In genomic region chr2:30914836-30915235, GRCm38 (mm10) we compare ENCODE assay signal across 20 mouse cellular contexts. TPM values are rescaled to one million over a fixed set of nuclear protein-coding genes. Genes with fewer than 3 reads are reported as not detected.
DNase-seq lines count a peak whose midpoint lies in the region; ATAC-seq and TF ChIP-seq lines count a peak whose summit lies in the region.
"Had no signal": no experiment of that assay in that cellular context is flagged by ENCODE, and none has a peak within 500 bp of the region (broad histone marks: within the 10 kb centered on the region; RNA-seq: fewer than 3 reads in every experiment).

No protein-coding gene starts in this region.

- H3K9ac ChIP-seq in hindbrain, embryonic 12.5 days, result no peak overlapping the region
- no peak overlapping the region for H3K9ac ChIP-seq in hindbrain, embryonic 11.5 days (ENCODE audit: low read depth, low read length)
- H3K9ac ChIP-seq in embryonic facial prominence, embryonic 11.5 days (replicated peaks; ENCODE audit: low read length), result no peak overlapping the region
- H3K9ac ChIP-seq: heart, embryonic 13.5 days had no signal

- no peak overlapping the region for H3K4me2 ChIP-seq in hindbrain, embryonic 12.5 days (replicated peaks)
- H3K4me2 ChIP-seq in hindbrain, embryonic 11.5 days (replicated peaks; ENCODE audit: low read depth, low read length), result no peak overlapping the region
- H3K4me2 ChIP-seq in embryonic facial prominence, embryonic 11.5 days (ENCODE audit: low read depth, low read length), result no peak overlapping the region
- H3K4me2 ChIP-seq: heart, embryonic 13.5 days had no signal

- no peak for ATAC-seq in hindbrain, embryonic 12.5 days (ENCODE audit: low FRiP score)
- no peak for ATAC-seq in hindbrain, embryonic 11.5 days (ENCODE audit: low FRiP score)
- 0 out of 2 replicates have a peak, but pooled peaks have one; percentile 49 for ATAC-seq in embryonic facial prominence, embryonic 11.5 days (replicated peaks; ENCODE audit: insufficient number of reproducible peaks, low FRiP score, low TSS enrichment, low read depth)
- ATAC-seq: activated CD4-positive, CD25-positive, alpha-beta regulatory T cell, adult 4 months; forebrain, embryonic 14.5 days; intestine, embryonic 16.5 days; Patski had no signal

- no peak for TF ChIP-seq POLR2A in brain, embryonic 14.5 days (IDR thresholded peaks at IDR 0.05; ENCODE audit: borderline replicate concordance, extremely low read depth, insufficient read depth, insufficient read length, poor library complexity, severe bottlenecking)

- no peaks in the 10 kb centered on the region for H3K27me3 ChIP-seq in hindbrain, embryonic 12.5 days
- H3K27me3 ChIP-seq in hindbrain, embryonic 11.5 days (ENCODE audit: control insufficient read depth, insufficient read depth, low read length), result no peaks in the 10 kb centered on the region
- no peaks in the 10 kb centered on the region for H3K27me3 ChIP-seq in embryonic facial prominence, embryonic 11.5 days (ENCODE audit: control insufficient read depth, insufficient read depth, low read length)
- H3K27me3 ChIP-seq in limb, embryonic 10.5 days (ENCODE audit: low read depth, poor library complexity, severe bottlenecking), result no peaks in the 10 kb centered on the region
- H3K27me3 ChIP-seq: CH12.LX; heart, embryonic 13.5 days; Patski had no signal

- no peaks in the 10 kb centered on the region for H3K9me3 ChIP-seq in hindbrain, embryonic 12.5 days (replicated peaks)
- H3K9me3 ChIP-seq in hindbrain, embryonic 11.5 days (ENCODE audit: control insufficient read depth, low read length), result no peaks in the 10 kb centered on the region
- no peaks in the 10 kb centered on the region for H3K9me3 ChIP-seq in embryonic facial prominence, embryonic 11.5 days (replicated peaks; ENCODE audit: control insufficient read depth, low read length)
- H3K9me3 ChIP-seq in limb, embryonic 10.5 days (replicated peaks), result no peaks in the 10 kb centered on the region
- H3K9me3 ChIP-seq: heart, embryonic 13.5 days had no signal

- no peak for TF ChIP-seq CTCF in brain, embryonic 14.5 days (IDR thresholded peaks at IDR 0.05; ENCODE audit: borderline replicate concordance, extremely low read depth, insufficient read depth, insufficient read length)

- H3K36me3 ChIP-seq in hindbrain, embryonic 12.5 days, result no peaks in the 10 kb centered on the region
- H3K36me3 ChIP-seq in hindbrain, embryonic 11.5 days (ENCODE audit: control insufficient read depth, insufficient read depth, low read length), result no peaks in the 10 kb centered on the region
- no peaks in the 10 kb centered on the region for H3K36me3 ChIP-seq in embryonic facial prominence, embryonic 11.5 days (replicated peaks; ENCODE audit: control insufficient read depth, insufficient read depth, low read depth, low read length)
- no peaks in the 10 kb centered on the region for H3K36me3 ChIP-seq in limb, embryonic 10.5 days
- H3K36me3 ChIP-seq: heart, embryonic 13.5 days had no signal

- peaks cover 18% of the 10 kb centered on the region for H3K4me1 ChIP-seq in hindbrain, embryonic 12.5 days
- no peaks in the 10 kb centered on the region for H3K4me1 ChIP-seq in hindbrain, embryonic 11.5 days (replicated peaks; ENCODE audit: control insufficient read depth, insufficient read depth, low read length)
- peaks cover 3% of the 10 kb centered on the region; the same call in 1 of the 2 replicates for H3K4me1 ChIP-seq in embryonic facial prominence, embryonic 11.5 days (ENCODE audit: control insufficient read depth, insufficient read depth, low read length)
- peaks cover 43% of the 10 kb centered on the region for H3K4me1 ChIP-seq in limb, embryonic 10.5 days

- peak overlapping the region; percentile 8; the same call in 1 of the 2 replicates for H3K27ac ChIP-seq in hindbrain, embryonic 12.5 days
- H3K27ac ChIP-seq in hindbrain, embryonic 11.5 days (ENCODE audit: low read depth, low read length), result no peak overlapping the region
- no peak overlapping the region for H3K27ac ChIP-seq in embryonic facial prominence, embryonic 11.5 days (replicated peaks; ENCODE audit: low read depth, low read length)
- peak overlapping the region; percentile 62; the same call in 1 of the 2 replicates for H3K27ac ChIP-seq in limb, embryonic 10.5 days
- H3K27ac ChIP-seq: heart, embryonic 13.5 days had no signal

- H3K4me3 ChIP-seq in hindbrain, embryonic 12.5 days, result no peak overlapping the region
- no peak overlapping the region for H3K4me3 ChIP-seq in hindbrain, embryonic 11.5 days (ENCODE audit: low read depth, low read length)
- no peak overlapping the region for H3K4me3 ChIP-seq in embryonic facial prominence, embryonic 11.5 days (ENCODE audit: low read depth, low read length)
- no peak overlapping the region for H3K4me3 ChIP-seq in limb, embryonic 10.5 days
- H3K4me3 ChIP-seq: heart, embryonic 13.5 days had no signal

- 24% methylated on average over 3 of the region's 3 CpGs for WGBS in hindbrain, embryonic 12.5 days
- WGBS in hindbrain, embryonic 11.5 days, result 45% methylated on average over 3 of the region's 3 CpGs
- WGBS in embryonic facial prominence, embryonic 11.5 days, result 16% methylated on average over 3 of the region's 3 CpGs
- WGBS in limb, embryonic 10.5 days, result 75% methylated on average over 3 of the region's 3 CpGs

- DNase-seq in hindbrain, embryonic 11.5 days (ENCODE audit: low spot score), result no peak
- DNase-seq in brain, embryonic 14.5 days (ENCODE audit: low read depth), result peak; percentile 56
- no peak for DNase-seq in embryonic facial prominence, embryonic 11.5 days (ENCODE audit: low spot score)
- DNase-seq in limb, embryonic 10.5 days (ENCODE audit: low spot score), result no peak
- no peak for DNase-seq in thymus, postnatal 36 days
- DNase-seq in ovary, adult 18-20 months (ENCODE audit: low spot score), result no peak
- DNase-seq: adrenal gland, postnatal 14 days; cerebellum, adult 18-20 months; cerebellum, adult 9-11 months; cerebellum, postnatal 36 days; gastrocnemius, postnatal 36 days; heart, adult 11 months; heart, postnatal 4 days had no signal

RNA-seq across cellular contexts. Expression of gene Ptges, which starts 14.8 kb away (rescaled TPM):
- polyA plus RNA-seq in hindbrain, embryonic 12.5 days (2016; fragmentation: Nextera tagmentation; extraction: Ambion mirVana), result 4.7 and 7.1 TPM in 2 replicates
- polyA plus RNA-seq in hindbrain, embryonic 11.5 days (2014; fragmentation: Nextera tagmentation; extraction: Ambion mirVana), result 5.5 and 5.6 TPM in 2 replicates
- polyA plus RNA-seq in brain, embryonic 14.5 days (2012; rRNA removed), result 3.8 and 4.7 TPM in 2 replicates
- 9.1 and 9.3 TPM in 2 replicates for polyA plus RNA-seq in embryonic facial prominence, embryonic 11.5 days (2014; fragmentation: Nextera tagmentation; extraction: Ambion mirVana)
- polyA plus RNA-seq in limb, embryonic 10.5 days (2016; fragmentation: Nextera tagmentation; extraction: Ambion mirVana), result 10.1 and 11.8 TPM in 2 replicates

RNA-seq across cellular contexts. Expression of gene Tor1b, which starts 37.9 kb away (rescaled TPM):
- 22.9 and 23.2 TPM in 2 replicates for polyA plus RNA-seq in hindbrain, embryonic 12.5 days (2016; fragmentation: Nextera tagmentation; extraction: Ambion mirVana)
- 18.7 and 21.5 TPM in 2 replicates for polyA plus RNA-seq in hindbrain, embryonic 11.5 days (2014; fragmentation: Nextera tagmentation; extraction: Ambion mirVana)
- 32.0 and 37.6 TPM in 2 replicates for polyA plus RNA-seq in brain, embryonic 14.5 days (2012; rRNA removed)
- polyA plus RNA-seq in embryonic facial prominence, embryonic 11.5 days (2014; fragmentation: Nextera tagmentation; extraction: Ambion mirVana), result 26.0 and 28.4 TPM in 2 replicates
- 26.7 and 27.6 TPM in 2 replicates for polyA plus RNA-seq in limb, embryonic 10.5 days (2016; fragmentation: Nextera tagmentation; extraction: Ambion mirVana)

RNA-seq across cellular contexts. Expression of gene Tor1a, which starts 52.9 kb away (rescaled TPM):
- polyA plus RNA-seq in hindbrain, embryonic 12.5 days (2016; fragmentation: Nextera tagmentation; extraction: Ambion mirVana), result 77.1 and 77.7 TPM in 2 replicates
- polyA plus RNA-seq in hindbrain, embryonic 11.5 days (2014; fragmentation: Nextera tagmentation; extraction: Ambion mirVana), result 73.7 and 83.5 TPM in 2 replicates
- 66.9 and 79.1 TPM in 2 replicates for polyA plus RNA-seq in brain, embryonic 14.5 days (2012; rRNA removed)
- polyA plus RNA-seq in embryonic facial prominence, embryonic 11.5 days (2014; fragmentation: Nextera tagmentation; extraction: Ambion mirVana), result 84.8 and 86.6 TPM in 2 replicates
- 76.7 and 77.7 TPM in 2 replicates for polyA plus RNA-seq in limb, embryonic 10.5 days (2016; fragmentation: Nextera tagmentation; extraction: Ambion mirVana)

Comparison
In these comparisons a context has a peak if more than half of its experiments do, and no peak if none do; other contexts are left out.
1. H3K27ac ChIP-seq: peak in hindbrain, embryonic 12.5 days (single experiment) and limb, embryonic 10.5 days (single experiment); none in hindbrain, embryonic 11.5 days (single experiment) and embryonic facial prominence, embryonic 11.5 days (single experiment).